Mouse (Mus musculus) kidney, adult 9 months (tissue): ENCODE results near the gene Col5a2.

Experiments used
- DNase-seq: peaks from one replicate; pipeline ENCODE4 v3.0.0; 2022

Gene Col5a2

DNA sequence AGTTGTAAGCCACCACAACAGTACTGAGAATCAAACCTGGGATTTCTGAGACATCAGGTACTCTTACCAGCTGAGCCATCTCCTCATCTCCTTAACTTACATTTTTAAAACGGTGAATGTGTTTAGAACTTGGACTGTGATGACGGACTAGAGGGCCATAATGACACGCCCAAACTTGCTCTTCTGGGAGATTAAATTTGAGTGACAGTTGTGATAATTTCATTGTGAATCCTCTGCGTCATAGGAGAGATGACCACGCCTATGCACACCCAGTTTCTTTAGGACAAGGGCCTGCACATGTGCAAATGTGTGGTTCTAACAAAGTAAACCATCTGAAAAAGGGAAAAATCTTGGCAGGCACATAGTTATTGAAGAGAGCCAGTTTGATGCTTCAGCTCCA, 79.2 kb downstream of the Col5a2 start:
- no peak for DNase-seq

DNA sequence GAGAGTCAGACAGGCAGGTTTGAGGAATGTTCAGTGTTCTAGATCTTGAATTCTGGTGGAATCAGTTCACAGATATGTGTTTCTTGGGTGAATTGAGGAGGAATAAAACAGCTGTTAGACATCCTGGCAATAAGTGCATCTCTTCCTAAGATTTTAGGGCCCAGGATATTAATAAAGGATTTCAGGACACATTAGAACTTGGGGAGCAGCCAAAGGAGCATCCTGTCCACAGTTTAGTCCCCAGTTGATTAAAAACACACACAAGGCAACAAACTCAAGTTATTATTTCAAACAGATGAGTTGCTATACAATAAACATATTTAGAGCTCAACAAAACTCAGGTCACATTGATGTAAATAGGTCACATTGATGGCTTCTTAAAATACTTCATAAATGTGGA, 82.5 kb downstream of the Col5a2 start:
- DNase-seq, result no peak

DNA sequence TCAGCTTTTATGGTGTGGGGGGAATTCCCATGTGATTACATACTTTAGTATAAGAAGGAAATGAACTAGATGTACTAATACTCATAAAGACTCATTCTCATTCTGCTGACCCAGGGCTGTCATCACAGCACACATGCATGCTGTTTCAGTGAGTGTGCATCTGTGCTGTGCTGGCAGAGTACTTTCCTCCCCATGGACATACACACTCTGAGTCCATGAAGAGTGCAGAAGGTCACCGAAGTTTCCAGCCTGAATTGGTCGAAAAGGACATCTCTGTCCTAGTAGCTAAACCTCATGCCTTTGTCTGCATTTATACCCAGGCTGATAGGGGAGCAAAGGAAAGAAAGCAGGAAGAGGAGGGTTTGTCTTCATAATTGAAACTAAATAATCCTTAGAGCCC, 83.2 kb downstream of the Col5a2 start:
- no peak for DNase-seq

DNA sequence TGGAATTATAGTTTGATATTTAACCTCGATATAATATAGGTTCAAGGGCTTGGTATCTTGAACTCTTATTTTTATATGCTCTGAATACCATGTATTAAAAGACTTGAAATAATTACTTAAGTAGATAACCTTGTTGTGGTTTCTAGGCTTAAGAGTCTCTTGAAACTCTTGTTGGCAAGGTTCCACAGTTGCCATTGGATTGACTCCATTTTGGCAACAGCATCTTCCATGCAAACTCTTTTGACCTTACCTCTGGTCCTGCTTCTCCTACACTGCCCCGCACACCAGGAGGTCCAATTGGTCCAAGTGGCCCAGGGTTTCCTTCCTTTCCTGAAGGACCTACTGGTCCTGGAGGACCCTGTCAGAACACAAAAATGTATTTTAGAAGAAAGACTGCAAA, 121.2 kb downstream of the Col5a2 start:
- no peak for DNase-seq

DNA sequence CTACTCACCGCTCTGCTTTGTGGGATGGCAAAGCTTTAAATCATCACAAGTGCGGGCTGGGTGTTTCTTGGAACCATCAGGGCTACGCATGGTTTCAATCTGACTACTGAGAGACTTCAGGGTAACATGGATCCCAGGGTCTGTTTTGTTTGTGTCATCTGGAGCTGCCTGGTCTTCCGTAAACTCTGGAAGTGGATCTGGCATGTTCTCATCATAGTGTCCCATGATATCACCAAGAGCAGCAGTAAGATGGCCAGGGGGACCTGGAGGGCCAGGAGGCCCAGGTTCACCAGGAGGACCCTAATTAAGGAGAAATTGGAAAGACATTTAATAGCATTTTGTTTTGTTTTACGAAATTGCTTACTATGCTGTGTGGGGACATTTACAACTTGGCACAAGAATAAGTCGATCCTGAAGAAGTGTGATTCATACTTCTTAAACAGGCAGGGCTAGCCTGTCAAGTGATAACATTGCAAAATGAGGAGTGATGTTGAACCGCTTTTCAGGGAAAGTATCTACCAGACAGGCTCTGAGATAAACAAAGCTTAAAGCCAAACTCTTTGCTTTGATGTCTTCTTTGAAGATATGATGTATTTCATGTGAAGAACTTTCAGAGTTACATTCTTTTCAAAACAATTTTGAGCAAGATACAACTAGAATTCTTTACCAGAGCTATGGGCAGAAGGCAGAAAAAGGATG, 122.9 kb downstream of the Col5a2 start:
- DNase-seq, result no peak

DNA sequence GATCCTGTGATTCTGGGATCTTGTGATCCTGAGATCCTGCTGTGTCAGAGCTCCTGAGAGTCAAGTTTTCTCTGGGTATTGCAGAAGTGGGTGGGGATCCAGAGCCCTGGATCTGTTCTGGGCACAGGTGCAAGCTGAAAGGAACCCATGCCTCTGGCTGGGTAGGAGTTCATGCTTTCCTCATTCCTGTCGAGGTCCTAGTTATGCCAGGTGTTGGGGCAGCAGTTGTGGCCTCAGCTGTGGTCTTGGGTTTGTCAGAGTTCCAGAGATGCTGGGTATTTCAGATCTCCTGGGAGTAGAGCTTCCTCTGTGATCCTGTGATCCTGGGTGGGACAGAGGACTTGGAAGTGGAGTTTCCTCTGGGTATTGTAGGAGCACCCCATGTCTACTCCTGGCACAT, 137.7 kb downstream of the Col5a2 start:
- DNase-seq, result no peak

DNA sequence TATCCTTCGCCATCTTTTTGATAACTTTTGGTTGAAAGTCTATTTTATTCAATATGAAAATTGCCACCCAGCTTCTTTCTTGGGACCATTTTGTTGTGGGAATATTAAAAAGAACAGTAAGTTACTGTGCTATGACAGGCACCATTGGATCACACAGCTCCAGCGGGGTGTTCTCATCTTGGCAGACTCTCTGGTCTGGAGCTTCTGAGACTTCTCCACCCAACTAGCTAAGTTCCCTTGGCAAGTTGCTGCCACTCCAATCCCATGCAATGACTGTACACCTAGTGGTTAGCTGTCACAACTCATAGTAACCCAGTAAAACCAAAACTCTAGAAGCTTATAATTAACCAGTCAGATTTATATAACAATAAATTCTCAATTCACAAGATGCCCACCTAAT, 139.8 kb downstream of the Col5a2 start:
- DNase-seq, result no peak

DNA sequence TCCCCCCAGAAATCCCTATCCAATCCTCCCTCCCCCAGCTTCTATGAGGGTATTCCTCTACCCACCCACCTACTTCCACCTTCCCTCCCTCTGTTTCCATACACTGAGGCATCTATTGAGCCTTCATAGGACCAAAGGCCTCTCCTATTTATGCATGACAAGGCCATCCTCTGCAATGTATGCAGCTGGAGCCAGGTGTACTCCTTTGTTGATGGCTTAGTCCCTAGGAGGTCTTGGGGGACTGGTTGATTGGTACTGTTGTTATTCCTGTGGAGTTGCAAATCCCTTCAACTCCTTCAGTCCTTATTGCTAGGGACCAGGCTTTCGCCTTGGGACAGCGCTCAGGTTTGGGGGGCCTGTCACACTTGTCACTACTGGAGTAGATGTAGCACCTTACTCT, 143.4 kb downstream of the Col5a2 start:
- DNase-seq, result no peak

DNA sequence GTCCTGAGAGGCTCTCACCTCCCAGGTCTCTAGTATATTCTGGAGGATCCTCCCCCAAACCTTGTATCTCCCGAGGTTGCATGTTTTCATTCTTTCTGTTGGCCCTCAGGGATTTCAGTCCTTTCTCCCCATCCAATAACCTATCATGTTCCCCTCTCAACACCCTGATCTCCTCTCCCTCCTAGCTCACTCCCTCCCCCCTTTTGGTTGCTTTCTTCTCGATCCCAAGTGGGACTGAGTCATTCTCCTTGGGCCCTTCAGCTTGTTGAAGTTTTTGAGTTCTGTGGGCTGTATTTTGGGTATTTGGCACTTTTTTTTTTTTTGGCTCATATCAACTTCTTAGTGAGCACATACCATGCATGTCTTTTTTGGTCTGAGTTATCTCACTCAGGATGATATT, 143.9 kb downstream of the Col5a2 start:
- no peak for DNase-seq

DNA sequence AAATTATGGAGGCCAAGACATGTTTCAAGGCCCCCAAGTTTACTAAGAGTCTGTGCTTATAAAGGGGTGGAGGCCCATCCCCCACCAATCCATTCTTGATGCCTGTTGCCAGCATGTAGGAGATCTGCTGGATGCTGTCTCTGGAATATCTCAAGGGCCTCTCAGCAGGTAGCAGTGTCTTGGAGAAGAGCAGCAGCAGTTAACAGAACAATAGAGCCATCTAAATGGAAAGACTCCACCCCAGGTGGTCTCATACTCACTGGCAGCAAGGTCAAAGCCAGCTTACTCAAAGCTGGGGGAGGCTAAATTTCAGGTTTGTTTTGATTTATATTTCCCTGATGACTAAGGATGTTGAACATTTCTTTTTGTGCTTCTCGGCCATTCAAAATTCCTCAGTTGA, 145.1 kb downstream of the Col5a2 start:
- no peak for DNase-seq

DNA sequence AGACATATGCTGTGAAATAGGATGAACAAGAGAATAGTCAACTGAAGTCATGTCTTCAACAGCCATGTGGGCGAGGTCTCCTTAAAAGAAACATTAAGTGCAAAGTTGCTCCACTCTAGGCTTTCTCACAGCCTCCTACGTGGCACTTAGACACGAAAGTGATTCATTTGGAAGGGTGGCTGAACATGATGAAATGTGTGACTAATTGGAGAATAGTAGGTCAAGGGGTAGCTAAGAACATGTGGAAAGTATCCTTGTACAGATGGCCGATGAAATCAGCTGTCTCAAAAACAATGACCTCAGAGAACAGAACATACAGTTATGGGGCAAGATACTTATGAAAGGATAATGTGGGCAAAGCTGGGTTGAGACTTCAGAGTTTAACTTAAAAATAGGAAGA, 147.1 kb downstream of the Col5a2 start:
- DNase-seq, result no peak

DNA sequence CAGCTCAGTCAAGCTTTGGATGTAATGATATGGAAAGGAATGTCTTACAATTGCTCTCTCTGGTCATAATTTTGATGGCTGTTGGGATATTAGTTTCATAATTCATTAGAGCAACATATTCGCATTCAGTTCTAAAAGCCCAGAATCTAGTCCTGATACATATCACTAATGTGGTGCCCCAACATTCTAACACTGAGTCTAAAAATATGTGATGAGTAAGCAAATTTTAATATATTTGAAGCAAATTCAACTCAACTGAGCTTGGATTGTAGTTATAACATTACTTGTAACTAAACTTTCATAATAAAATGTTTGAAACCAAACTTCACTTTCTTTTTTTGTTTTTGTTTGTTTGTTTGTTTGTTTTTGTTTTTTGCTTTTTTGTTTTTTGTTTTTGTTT, 173.9 kb downstream of the Col5a2 start:
- no peak for DNase-seq
